Mouse (Mus musculus) Patski (cell line): ENCODE measurements at regions not wholly inside any gene's neighbourhood (a gene's known extent, or its start where the extent isn't known, plus 50 kb on each side); places are given as distances from the start of the nearest gene placed in this dataset.
"Not testable (repeated sequence)": the region's sequence is repeated elsewhere in the genome, so short reads cannot be mapped to it uniquely, and the experiment has no call there.

Source experiments
- ATAC-seq: fragments of 100-300 bp; one replicate; pipeline ENCODE4 v1.8.0; 2021
- CTCF ChIA-PET: fragments of 350-600 bp; sonication (Branson Sonifier 250); formaldehyde crosslinking; loops from one replicate; lab custom pipeline; 2022; ENCODE audit warnings: inconsistent platforms; lab: Charles Lee
- POLR2A ChIA-PET: fragments of 350-600 bp; sonication (Branson Sonifier 250); formaldehyde crosslinking; loops from one replicate; lab custom pipeline; 2022; ENCODE audit warnings: antibody characterized with exemption, inconsistent platforms; lab: Charles Lee
- DNase-seq: peaks from one replicate; pipeline ENCODE4 v3.0.0-alpha.2; 2011; ENCODE audit warnings: low read depth, low spot score
- H3K27me3 ChIP-seq: fragments of 371-371 bp; one replicate; pipeline ENCODE4 v1.5.1; 2021
- CTCF ChIP-seq: fragments of 100-300 bp; IDR thresholded peaks from one replicate; pipeline ENCODE4 v1.5.1; 2021
- in situ Hi-C: fragments of 300-500 bp; cut with MboI; formaldehyde crosslinking; loops from 3 replicates; pipeline ENCODE4 v1.11.1; 2018; ENCODE audit warnings: low pct_unique_long_range_greater_than_20kb, mixed read lengths

GRCm38 (mm10) chr3:59563486-59564006 is 166.0 kb upstream of the Gm5538 start:
- CTCF ChIA-PET, ATAC-seq, in situ Hi-C loops, H3K27me3 ChIP-seq, DNase-seq, POLR2A ChIA-PET: not testable (repeated sequence)

GRCm38 (mm10) chr3:59542621-59543020 is 187.0 kb upstream of the Gm5538 start:
- CTCF ChIA-PET: no interaction called here
- in situ Hi-C loops: no loop called here
- DNase-seq: no peak
- H3K27me3 ChIP-seq: no peaks in the 10 kb centered on the region
- POLR2A ChIA-PET: no interaction called here
- no peak for ATAC-seq
- TF ChIP-seq CTCF: no peak

GRCm38 (mm10) chr3:59540547-59540946 is 189.0 kb upstream of the Gm5538 start:
- CTCF ChIA-PET, H3K27me3 ChIP-seq, DNase-seq, in situ Hi-C loops, POLR2A ChIA-PET, ATAC-seq: not testable (repeated sequence)

GRCm38 (mm10) chr3:59539893-59540292 is 189.7 kb upstream of the Gm5538 start:
- DNase-seq, H3K27me3 ChIP-seq, POLR2A ChIA-PET, CTCF ChIA-PET, ATAC-seq, in situ Hi-C loops: not testable (repeated sequence)

- TF ChIP-seq CTCF: no peak
- ATAC-seq (no peak), DNase-seq (no peak)
- ChIA-PET CTCF (no interaction called here), POLR2A (no interaction called here)
- H3K27me3 ChIP-seq: no peaks in the 10 kb centered on the region
- in situ Hi-C loops: no loop called here
Measured at GRCm38 (mm10) chr3:59531311-59531834, 187.2 kb upstream of the Igsf10 start.

GRCm38 (mm10) chr3:59530592-59531310 is 186.6 kb upstream of the Igsf10 start:
- ChIA-PET POLR2A (no interaction called here), CTCF (no interaction called here)
- ATAC-seq (no peak), DNase-seq (no peak)
- no peaks in the 10 kb centered on the region for H3K27me3 ChIP-seq
- no peak for TF ChIP-seq CTCF
- in situ Hi-C loops: no loop called here

- no peaks in the 10 kb centered on the region for H3K27me3 ChIP-seq
- in situ Hi-C loops: no loop called here
- no peak for TF ChIP-seq CTCF
- no peak for DNase-seq
- POLR2A ChIA-PET: no interaction called here
- ATAC-seq: no peak
- CTCF ChIA-PET: no interaction called here
Measured at GRCm38 (mm10) chr3:59520766-59521165, 176.6 kb upstream of the Igsf10 start.

GRCm38 (mm10) chr3:59478095-59478494 is 133.9 kb upstream of the Igsf10 start:
- no peaks in the 10 kb centered on the region for H3K27me3 ChIP-seq
- DNase-seq: no peak
- ChIA-PET POLR2A (no interaction called here), CTCF (interaction anchor here (1.0 kb wide), 1 partner anchor 10 kb away, joined by 3 read pairs; no protein-coding TSS in a partner anchor)
- no peak for TF ChIP-seq CTCF
- no peak for ATAC-seq
- in situ Hi-C loops: no loop called here

- ChIA-PET CTCF (interaction anchor here (1.0 to 1.4 kb wide), 2 partner anchors 11 to 26 kb away, joined by 3 read pairs; no protein-coding TSS in a partner anchor), POLR2A (no interaction called here)
- no peak for ATAC-seq
- no peaks in the 10 kb centered on the region for H3K27me3 ChIP-seq
- DNase-seq: no peak
- in situ Hi-C loops: no loop called here
- TF ChIP-seq CTCF: no peak
Measured at GRCm38 (mm10) chr3:59477441-59478061, 133.4 kb upstream of the Igsf10 start.

GRCm38 (mm10) chr3:59468956-59469355 is 124.8 kb upstream of the Igsf10 start:
- TF ChIP-seq CTCF: no peak
- in situ Hi-C loops: no loop called here
- H3K27me3 ChIP-seq: no peaks in the 10 kb centered on the region
- ChIA-PET POLR2A (no interaction called here), CTCF (no interaction called here)
- ATAC-seq (no peak), DNase-seq (no peak)
